Mouse (Mus musculus): ENCODE data around the gene Coro2a. TPM values are rescaled to one million over a fixed set of nuclear protein-coding genes. Genes with fewer than 3 reads are reported as not detected.

Coro2a gene
- total RNA-seq, 1 experiment = 2.5 TPM

GRCm38 (mm10) chr4:46553864-46554263, 48.1 kb downstream of the Coro2a start:
- Histone ChIP-seq H3K27ac (ENCODE audit: insufficient read depth, low read depth, low read length, poor library complexity, severe bottlenecking) (no peak overlapping the region), H3K9ac (ENCODE audit: insufficient read depth, low read depth, low read length, poor library complexity, severe bottlenecking) (no peak overlapping the region), H3K36me3 (ENCODE audit: control insufficient read depth, insufficient read depth, low read length, poor library complexity, severe bottlenecking) (no peaks in the 10 kb centered on the region), H3K4me1 (ENCODE audit: control insufficient read depth in 2 of 2, insufficient read depth in 2 of 2, low read length in 2 of 2, poor library complexity in 1 of 2) (peaks cover 0 to 10% of the 10 kb centered on the region in 2 experiments; a peak in 2 of 4 replicates), H3K4me3 (ENCODE audit: insufficient read depth in 1 of 2, low read depth in 1 of 2, low read length in 2 of 2, poor library complexity in 1 of 2, severe bottlenecking in 1 of 2) (no peak overlapping the region), H3K9me3 (ENCODE audit: control insufficient read depth, insufficient read depth, low read depth, low read length) (no peaks in the 10 kb centered on the region)
- in situ Hi-C loops (cut with MboI; ENCODE audit: low sequenced_read_pairs in 2 of 2, unreplicated experiment in 2 of 2) = no loop called here
- no peak for DNase-seq (ENCODE audit: low read depth, low spot score)
- TF ChIP-seq ZC3H11A (IDR thresholded peaks at IDR 0.05; ENCODE audit: borderline replicate concordance, low read depth, low read length) (no peak), HCFC1 (IDR thresholded peaks at IDR 0.05; ENCODE audit: borderline replicate concordance, insufficient read depth, low read length) (no peak), CHD2 (IDR thresholded peaks at IDR 0.05; ENCODE audit: low read depth, low read length) (no peak)

DNA sequence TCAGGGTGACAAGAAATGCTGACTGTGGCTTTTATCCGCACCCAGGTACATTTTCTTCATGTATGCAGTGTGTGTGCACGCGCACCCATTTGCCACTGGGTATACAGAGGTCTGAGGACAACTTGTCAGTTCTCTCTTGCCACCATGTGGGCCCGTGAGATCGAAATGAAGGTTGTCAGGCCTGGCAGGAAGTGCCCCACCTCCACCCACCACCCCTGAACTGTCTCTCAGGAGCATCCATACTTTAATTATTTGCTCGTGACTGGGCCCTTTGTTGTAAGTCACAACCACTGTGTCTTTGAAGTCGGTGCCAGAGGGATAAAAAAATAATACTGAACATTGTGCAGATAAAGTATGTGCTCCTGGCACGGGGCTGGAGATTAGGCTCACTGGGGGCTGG, 51.6 kb downstream of the Coro2a start:
- Histone ChIP-seq H3K36me3 (ENCODE audit: control insufficient read depth, insufficient read depth, low read length, poor library complexity, severe bottlenecking) (no peaks in the 10 kb centered on the region), H3K4me1 (ENCODE audit: control insufficient read depth in 2 of 2, insufficient read depth in 2 of 2, low read length in 2 of 2, poor library complexity in 1 of 2) (peaks cover 0 to 12% of the 10 kb centered on the region in 2 experiments; a peak in 2 of 4 replicates), H3K9me3 (ENCODE audit: control insufficient read depth, insufficient read depth, low read depth, low read length) (no peaks in the 10 kb centered on the region), H3K4me3 (ENCODE audit: insufficient read depth in 1 of 2, low read depth in 1 of 2, low read length in 2 of 2, poor library complexity in 1 of 2, severe bottlenecking in 1 of 2) (no peak overlapping the region), H3K27ac (ENCODE audit: insufficient read depth, low read depth, low read length, poor library complexity, severe bottlenecking) (no peak overlapping the region), H3K9ac (ENCODE audit: insufficient read depth, low read depth, low read length, poor library complexity, severe bottlenecking) (no peak overlapping the region)
- no peak for DNase-seq (ENCODE audit: low read depth, low spot score)
- in situ Hi-C loops (cut with MboI; ENCODE audit: low sequenced_read_pairs in 2 of 2, unreplicated experiment in 2 of 2) = no loop called here
- TF ChIP-seq MAFK (IDR thresholded peaks at IDR 0.05; ENCODE audit: insufficient read depth, low read depth, low read length) (0 out of 2 replicates have a peak, but pooled peaks have one; percentile 45), ZNF384 (IDR thresholded peaks at IDR 0.05; ENCODE audit: low read depth, low read length) (no peak)

DNA sequence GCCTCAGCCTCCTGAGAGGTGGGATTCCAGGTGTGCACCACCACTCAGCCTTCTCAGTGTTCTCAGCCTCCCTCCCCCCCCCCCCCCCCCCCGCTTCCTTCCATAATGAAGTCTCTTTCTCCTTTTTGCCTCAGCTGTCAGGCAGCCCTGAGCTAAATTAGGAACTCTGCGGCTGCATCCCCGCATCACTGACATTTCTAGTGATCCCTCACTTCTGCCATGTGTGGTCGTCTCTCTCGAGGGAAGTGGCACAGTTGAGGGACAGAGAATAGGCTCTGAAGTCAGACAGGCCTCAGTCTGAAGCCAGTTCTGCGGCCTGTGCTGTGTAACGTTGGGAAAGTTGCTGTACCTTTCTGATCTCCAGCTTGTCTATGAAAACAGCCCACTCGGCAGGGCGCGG, 52.0 kb downstream of the Coro2a start:
- in situ Hi-C loops (cut with MboI; ENCODE audit: low sequenced_read_pairs in 2 of 2, unreplicated experiment in 2 of 2) = no loop called here
- no peaks in the 10 kb centered on the region for H3K36me3 ChIP-seq (ENCODE audit: control insufficient read depth, insufficient read depth, low read length, poor library complexity, severe bottlenecking)
- H3K4me1 ChIP-seq (ENCODE audit: control insufficient read depth in 2 of 2, insufficient read depth in 2 of 2, low read length in 2 of 2, poor library complexity in 1 of 2) = peaks cover 0 to 13% of the 10 kb centered on the region in 2 experiments; a peak in 2 of 4 replicates
- H3K27ac ChIP-seq (ENCODE audit: insufficient read depth, low read depth, low read length, poor library complexity, severe bottlenecking) = no peak overlapping the region
- H3K9ac ChIP-seq (ENCODE audit: insufficient read depth, low read depth, low read length, poor library complexity, severe bottlenecking) = no peak overlapping the region
- no peak for TF ChIP-seq CHD2 (IDR thresholded peaks at IDR 0.05; ENCODE audit: low read depth, low read length)
- TF ChIP-seq ZNF384 (IDR thresholded peaks at IDR 0.05; ENCODE audit: low read depth, low read length) = no peak
- no peak for TF ChIP-seq HCFC1 (IDR thresholded peaks at IDR 0.05; ENCODE audit: borderline replicate concordance, insufficient read depth, low read length)
- no peak for TF ChIP-seq ZC3H11A (IDR thresholded peaks at IDR 0.05; ENCODE audit: borderline replicate concordance, low read depth, low read length)
- TF ChIP-seq MAFK (IDR thresholded peaks at IDR 0.05; ENCODE audit: insufficient read depth, low read depth, low read length) = no peak
- no peak for DNase-seq (ENCODE audit: low read depth, low spot score)
- no peak overlapping the region for H3K4me3 ChIP-seq (ENCODE audit: insufficient read depth in 1 of 2, low read depth in 1 of 2, low read length in 2 of 2, poor library complexity in 1 of 2, severe bottlenecking in 1 of 2)
- no peaks in the 10 kb centered on the region for H3K9me3 ChIP-seq (ENCODE audit: control insufficient read depth, insufficient read depth, low read depth, low read length)

- Histone ChIP-seq H3K36me3 (ENCODE audit: control insufficient read depth, insufficient read depth, low read length, poor library complexity, severe bottlenecking) (no peaks in the 10 kb centered on the region), H3K27ac (ENCODE audit: insufficient read depth, low read depth, low read length, poor library complexity, severe bottlenecking) (no peak overlapping the region), H3K9ac (ENCODE audit: insufficient read depth, low read depth, low read length, poor library complexity, severe bottlenecking) (no peak overlapping the region), H3K4me1 (ENCODE audit: control insufficient read depth in 2 of 2, insufficient read depth in 2 of 2, low read length in 2 of 2, poor library complexity in 1 of 2) (peaks cover 0 to 7% of the 10 kb centered on the region in 2 experiments; a peak in 1 of 4 replicates), H3K4me3 (ENCODE audit: insufficient read depth in 1 of 2, low read depth in 1 of 2, low read length in 2 of 2, poor library complexity in 1 of 2, severe bottlenecking in 1 of 2) (no peak overlapping the region), H3K9me3 (ENCODE audit: control insufficient read depth, insufficient read depth, low read depth, low read length) (no peaks in the 10 kb centered on the region)
- TF ChIP-seq CHD2 (IDR thresholded peaks at IDR 0.05; ENCODE audit: low read depth, low read length) (no peak), ZNF384 (IDR thresholded peaks at IDR 0.05; ENCODE audit: low read depth, low read length) (no peak), ZC3H11A (IDR thresholded peaks at IDR 0.05; ENCODE audit: borderline replicate concordance, low read depth, low read length) (no peak), HCFC1 (IDR thresholded peaks at IDR 0.05; ENCODE audit: borderline replicate concordance, insufficient read depth, low read length) (no peak), MAFK (IDR thresholded peaks at IDR 0.05; ENCODE audit: insufficient read depth, low read depth, low read length) (no peak)
- in situ Hi-C loops (cut with MboI; ENCODE audit: low sequenced_read_pairs in 2 of 2, unreplicated experiment in 2 of 2) = no loop called here
- DNase-seq (ENCODE audit: low read depth, low spot score) = no peak
These were observed 55.3 kb downstream of the Coro2a start for GRCm38 (mm10) chr4:46546709-46547108.

GRCm38 (mm10) chr4:46545498-46545897, 56.5 kb downstream of the Coro2a start:
- Histone ChIP-seq H3K27ac (ENCODE audit: insufficient read depth, low read depth, low read length, poor library complexity, severe bottlenecking) (no peak overlapping the region), H3K9me3 (ENCODE audit: control insufficient read depth, insufficient read depth, low read depth, low read length) (no peaks in the 10 kb centered on the region), H3K9ac (ENCODE audit: insufficient read depth, low read depth, low read length, poor library complexity, severe bottlenecking) (no peak overlapping the region), H3K4me1 (ENCODE audit: control insufficient read depth in 2 of 2, insufficient read depth in 2 of 2, low read length in 2 of 2, poor library complexity in 1 of 2) (peaks cover 0 to 8% of the 10 kb centered on the region in 2 experiments; a peak in 1 of 4 replicates), H3K4me3 (ENCODE audit: insufficient read depth in 1 of 2, low read depth in 1 of 2, low read length in 2 of 2, poor library complexity in 1 of 2, severe bottlenecking in 1 of 2) (no peak overlapping the region), H3K36me3 (ENCODE audit: control insufficient read depth, insufficient read depth, low read length, poor library complexity, severe bottlenecking) (no peaks in the 10 kb centered on the region)
- peak; percentile 19 for DNase-seq (ENCODE audit: low read depth, low spot score)
- in situ Hi-C loops (cut with MboI; ENCODE audit: low sequenced_read_pairs in 2 of 2, unreplicated experiment in 2 of 2) = no loop called here
- no peak for TF ChIP-seq HCFC1 (IDR thresholded peaks at IDR 0.05; ENCODE audit: borderline replicate concordance, insufficient read depth, low read length)
- TF ChIP-seq ZNF384 (IDR thresholded peaks at IDR 0.05; ENCODE audit: low read depth, low read length) = no peak

Measured in ES-E14 (cell line).